ENCODE assay signal across 24 mouse cellular contexts in genomic region chr11:70265819-70266218, GRCm38 (mm10). TPM values are rescaled to one million over a fixed set of nuclear protein-coding genes. Genes with fewer than 3 reads are reported as not detected.
DNase-seq lines count a peak whose midpoint lies in the region; ATAC-seq and TF ChIP-seq lines count a peak whose summit lies in the region.
"Had no signal": no experiment of that assay in that cellular context is flagged by ENCODE, and none has a peak within 500 bp of the region (broad histone marks: within the 10 kb centered on the region; RNA-seq: fewer than 3 reads in every experiment).

No protein-coding gene starts in this region.

- no peaks in the 10 kb centered on the region for H3K9me3 ChIP-seq in heart, postnatal 0 days (replicated peaks; ENCODE audit: control insufficient read depth, low read length)
- no peaks in the 10 kb centered on the region for H3K9me3 ChIP-seq in embryonic facial prominence, embryonic 15.5 days (replicated peaks)
- no peaks in the 10 kb centered on the region for H3K9me3 ChIP-seq in stomach, postnatal 0 days (ENCODE audit: control insufficient read depth, low read length)
- H3K9me3 ChIP-seq: embryonic facial prominence, embryonic 12.5 days; forebrain, embryonic 12.5 days; hindbrain, embryonic 12.5 days; intestine, embryonic 15.5 days; limb, embryonic 13.5 days; liver, embryonic 13.5 days had no signal

- no peak for TF ChIP-seq POLR2A in heart, adult 2 months (IDR thresholded peaks at IDR 0.05; ENCODE audit: insufficient read depth, low read depth, low read length)

- H3K27me3 ChIP-seq in heart, adult 2 months (ENCODE audit: control insufficient read depth, insufficient read depth, low read length): no peaks in the 10 kb centered on the region
- no peaks in the 10 kb centered on the region for H3K27me3 ChIP-seq in heart, postnatal 0 days (ENCODE audit: control insufficient read depth, insufficient read depth, low read length)
- no peaks in the 10 kb centered on the region for H3K27me3 ChIP-seq in embryonic facial prominence, embryonic 15.5 days
- no peaks in the 10 kb centered on the region for H3K27me3 ChIP-seq in stomach, postnatal 0 days (ENCODE audit: control insufficient read depth, insufficient read depth, low read length)
- H3K27me3 ChIP-seq: embryonic facial prominence, embryonic 12.5 days; intestine, embryonic 15.5 days; limb, embryonic 13.5 days; liver, embryonic 13.5 days had no signal

- WGBS in heart, adult 2 months: 55% methylated on average over 4 of the region's 4 CpGs
- 46% methylated on average over 4 of the region's 4 CpGs for WGBS in heart, postnatal 0 days
- 58% methylated on average over 4 of the region's 4 CpGs for WGBS in embryonic facial prominence, embryonic 15.5 days
- 49% methylated on average over 4 of the region's 4 CpGs for WGBS in stomach, postnatal 0 days

- peaks cover 9% of the 10 kb centered on the region for H3K4me1 ChIP-seq in heart, adult 2 months (ENCODE audit: control insufficient read depth, insufficient read depth, low read length)
- peaks cover 17% of the 10 kb centered on the region for H3K4me1 ChIP-seq in heart, postnatal 0 days (ENCODE audit: control insufficient read depth, insufficient read depth)
- 0 out of 2 replicates have a peak, but pooled peaks cover 3% of the 10 kb centered on the region for H3K4me1 ChIP-seq in embryonic facial prominence, embryonic 15.5 days
- H3K4me1 ChIP-seq in stomach, postnatal 0 days (replicated peaks; ENCODE audit: control insufficient read depth, insufficient read depth): no peaks in the 10 kb centered on the region
- H3K4me1 ChIP-seq: embryonic facial prominence, embryonic 12.5 days; forebrain, embryonic 12.5 days; hindbrain, embryonic 12.5 days; intestine, embryonic 15.5 days; liver, embryonic 13.5 days had no signal

- intact Hi-C loops in heart, adult 2 months (cut with DNase I): no loop called here

- H3K36me3 ChIP-seq in heart, adult 2 months (ENCODE audit: control insufficient read depth, insufficient read depth, low read length): no peaks in the 10 kb centered on the region
- no peaks in the 10 kb centered on the region for H3K36me3 ChIP-seq in heart, postnatal 0 days (replicated peaks; ENCODE audit: control insufficient read depth, insufficient read depth, low read length)
- no peaks in the 10 kb centered on the region for H3K36me3 ChIP-seq in embryonic facial prominence, embryonic 15.5 days
- no peaks in the 10 kb centered on the region for H3K36me3 ChIP-seq in stomach, postnatal 0 days (ENCODE audit: control insufficient read depth, insufficient read depth, low read length)
- H3K36me3 ChIP-seq: embryonic facial prominence, embryonic 12.5 days; forebrain, embryonic 12.5 days; hindbrain, embryonic 12.5 days; intestine, embryonic 15.5 days; limb, embryonic 13.5 days; liver, embryonic 13.5 days had no signal

- no peak for TF ChIP-seq EP300 in heart, adult 2 months (IDR thresholded peaks at IDR 0.05; ENCODE audit: insufficient read depth, low read depth, low read length)
- no peak for TF ChIP-seq EP300 in heart, postnatal 0 days (IDR thresholded peaks at IDR 0.05; ENCODE audit: low read depth)
- peak; percentile 34 for TF ChIP-seq EP300 in stomach, postnatal 0 days (optimal IDR thresholded peaks at IDR 0.05)

- no peak for DNase-seq in heart, adult 2 months
- DNase-seq in heart, postnatal 4 days: no peak
- DNase-seq in heart, postnatal 0 days (ENCODE audit: low spot score): no peak
- no peak for DNase-seq in heart, adult 18-20 months
- DNase-seq in stomach, postnatal 0 days (ENCODE audit: low spot score): no peak
- no peak for DNase-seq in lung, postnatal 14 days
- DNase-seq: cerebellum, adult 8-10 months; forebrain, postnatal 0 days; liver, embryonic 13.5 days; midbrain, embryonic 14.5 days; right cerebral cortex, postnatal 25 days had no signal

- H3K4me3 ChIP-seq in heart, adult 2 months: no peak overlapping the region
- no peak overlapping the region for H3K4me3 ChIP-seq in heart, postnatal 0 days (ENCODE audit: low read depth, low read length)
- no peak overlapping the region for H3K4me3 ChIP-seq in embryonic facial prominence, embryonic 15.5 days (replicated peaks)
- H3K4me3 ChIP-seq in stomach, postnatal 0 days (ENCODE audit: low read depth, low read length): no peak overlapping the region
- H3K4me3 ChIP-seq: embryonic facial prominence, embryonic 12.5 days; forebrain, embryonic 12.5 days; hindbrain, embryonic 12.5 days; intestine, embryonic 15.5 days; layer of hippocampus, adult 2 months; left cerebral cortex, adult 2 months; limb, embryonic 13.5 days; liver, embryonic 13.5 days had no signal

- ATAC-seq in heart, postnatal 0 days (ENCODE audit: insufficient read depth, low read depth): no peak
- no peak for ATAC-seq in embryonic facial prominence, embryonic 15.5 days (ENCODE audit: insufficient number of reproducible peaks, low FRiP score, low TSS enrichment, low read depth)
- ATAC-seq in stomach, postnatal 0 days (ENCODE audit: low FRiP score, low TSS enrichment): no peak
- ATAC-seq: forebrain, postnatal 0 days; hindbrain, postnatal 0 days; intestine, embryonic 15.5 days; Patski had no signal

- H3K79me2 ChIP-seq in heart, adult 2 months (replicated peaks; ENCODE audit: control insufficient read depth, insufficient read depth, low read length): no peaks in the 10 kb centered on the region

- no peak overlapping the region for H3K4me2 ChIP-seq in heart, postnatal 0 days (ENCODE audit: low read depth, low read length)
- no peak overlapping the region for H3K4me2 ChIP-seq in embryonic facial prominence, embryonic 15.5 days (replicated peaks)
- no peak overlapping the region for H3K4me2 ChIP-seq in stomach, postnatal 0 days (replicated peaks; ENCODE audit: low read depth)
- H3K4me2 ChIP-seq: embryonic facial prominence, embryonic 12.5 days; forebrain, embryonic 12.5 days; hindbrain, embryonic 12.5 days; intestine, embryonic 15.5 days; limb, embryonic 13.5 days; liver, embryonic 13.5 days had no signal

- no peak overlapping the region for H3K9ac ChIP-seq in heart, adult 2 months (ENCODE audit: low read depth, low read length)
- H3K9ac ChIP-seq in heart, postnatal 0 days (replicated peaks; ENCODE audit: low read depth, low read length): no peak overlapping the region
- no peak overlapping the region for H3K9ac ChIP-seq in embryonic facial prominence, embryonic 15.5 days
- no peak overlapping the region for H3K9ac ChIP-seq in stomach, postnatal 0 days (ENCODE audit: low read length)
- H3K9ac ChIP-seq: embryonic facial prominence, embryonic 12.5 days; forebrain, embryonic 12.5 days; forebrain, postnatal 0 days; hindbrain, embryonic 12.5 days; intestine, embryonic 15.5 days; limb, embryonic 13.5 days; liver, embryonic 13.5 days had no signal

- TF ChIP-seq CTCF in heart, adult 2 months (IDR thresholded peaks at IDR 0.05): no peak
- no peak for TF ChIP-seq CTCF in heart, postnatal 0 days (IDR thresholded peaks at IDR 0.05; ENCODE audit: low read depth)
- TF ChIP-seq CTCF in stomach, postnatal 0 days (IDR thresholded peaks at IDR 0.05; ENCODE audit: low read depth): no peak

- peak overlapping the region; percentile 63 for H3K27ac ChIP-seq in heart, adult 2 months
- H3K27ac ChIP-seq in heart, postnatal 0 days (ENCODE audit: low read depth): peak overlapping the region; percentile 67
- peak overlapping the region; percentile 80 for H3K27ac ChIP-seq in embryonic facial prominence, embryonic 15.5 days (replicated peaks)
- H3K27ac ChIP-seq in stomach, postnatal 0 days (replicated peaks): peak overlapping the region; percentile 49
- H3K27ac ChIP-seq: embryonic facial prominence, embryonic 12.5 days; forebrain, embryonic 12.5 days; hindbrain, embryonic 12.5 days; hindbrain, postnatal 0 days; intestine, embryonic 15.5 days; layer of hippocampus, adult 2 months; left cerebral cortex, adult 2 months; limb, embryonic 13.5 days; liver, embryonic 13.5 days had no signal

RNA-seq across cellular contexts. Expression of gene Alox12, which starts 10.7 kb away (rescaled TPM):
- 1 to 10 TPM; 2.8 to 6.0 TPM for total RNA-seq in heart, adult 2 months (2021)
- 6.2 and 7.2 TPM in 2 replicates for polyA plus RNA-seq in heart, adult 2 months (2012; rRNA removed)
- total RNA-seq in heart, postnatal 4 days (2021): 1 to 10 TPM; 2.8 to 3.0 TPM
- 1.4 and 2.5 TPM in 2 replicates for total RNA-seq in heart, postnatal 0 days (2014; rRNA removed; ENCODE audit: low replicate concordance)
- 2.3 TPM in 2 replicates for polyA plus RNA-seq in heart, postnatal 0 days (2015; fragmentation: Nextera tagmentation; extraction: Ambion mirVana)
- 1 to 10 TPM; 1.6 to 1.9 TPM for total RNA-seq in heart, adult 18-20 months (2021)
- polyA plus RNA-seq in embryonic facial prominence, embryonic 15.5 days (2015; fragmentation: Nextera tagmentation; extraction: Ambion mirVana): 15.4 and 17.6 TPM in 2 replicates
- polyA plus RNA-seq in stomach, postnatal 0 days (2015; fragmentation: Nextera tagmentation; extraction: Ambion mirVana): 13.8 and 16.5 TPM in 2 replicates
- total RNA-seq: granulocyte monocyte progenitor cell, adult 5-6 weeks; MEL had no signal

RNA-seq across cellular contexts. Expression of gene Rnasek, which starts 26.2 kb away (rescaled TPM):
- 100 to 1,000 TPM in 1 of 2 experiments, 10 to 100 TPM in 1; 95.4 to 103 TPM for total RNA-seq in heart, adult 2 months (2021)
- polyA plus RNA-seq in heart, adult 2 months (2012; rRNA removed): 130 and 166 TPM in 2 replicates
- total RNA-seq in heart, postnatal 4 days (2021): 10 to 100 TPM; 95.8 to 96.1 TPM
- 13.1 and 75.0 TPM in 2 replicates for total RNA-seq in heart, postnatal 0 days (2014; rRNA removed; ENCODE audit: low replicate concordance)
- polyA plus RNA-seq in heart, postnatal 0 days (2015; fragmentation: Nextera tagmentation; extraction: Ambion mirVana): 311 and 336 TPM in 2 replicates
- total RNA-seq in heart, adult 18-20 months (2021): 100 to 1,000 TPM in 1 of 2 experiments, 10 to 100 TPM in 1; 97.8 to 102 TPM
- polyA plus RNA-seq in embryonic facial prominence, embryonic 15.5 days (2015; fragmentation: Nextera tagmentation; extraction: Ambion mirVana): 231 and 240 TPM in 2 replicates
- 317 and 326 TPM in 2 replicates for polyA plus RNA-seq in stomach, postnatal 0 days (2015; fragmentation: Nextera tagmentation; extraction: Ambion mirVana)

RNA-seq across cellular contexts. Expression of gene Gm21988, which starts 26.2 kb away (rescaled TPM):
- total RNA-seq in heart, adult 2 months (2021): 1 to 10 TPM; 2.0 to 3.4 TPM
- 5.0 and 5.5 TPM in 2 replicates for polyA plus RNA-seq in heart, adult 2 months (2012; rRNA removed)
- total RNA-seq in heart, postnatal 4 days (2021): 1 to 10 TPM; 2.4 to 2.6 TPM
- total RNA-seq in heart, postnatal 0 days (2014; rRNA removed; ENCODE audit: low replicate concordance): 6.8 and 15.2 TPM in 2 replicates
- polyA plus RNA-seq in heart, postnatal 0 days (2015; fragmentation: Nextera tagmentation; extraction: Ambion mirVana): 7.5 and 8.6 TPM in 2 replicates
- total RNA-seq in heart, adult 18-20 months (2021): 1 to 10 TPM; 2.7 TPM
- 9.5 and 12.0 TPM in 2 replicates for polyA plus RNA-seq in embryonic facial prominence, embryonic 15.5 days (2015; fragmentation: Nextera tagmentation; extraction: Ambion mirVana)
- 7.5 and 10.1 TPM in 2 replicates for polyA plus RNA-seq in stomach, postnatal 0 days (2015; fragmentation: Nextera tagmentation; extraction: Ambion mirVana)
- total RNA-seq: monocyte, adult 5-6 weeks had no signal

RNA-seq across cellular contexts. Expression of gene 0610010K14Rik, which starts 28.1 kb away (rescaled TPM):
- 10 to 100 TPM; 30.7 to 34.5 TPM for total RNA-seq in heart, adult 2 months (2021)
- 38.9 and 48.1 TPM in 2 replicates for polyA plus RNA-seq in heart, adult 2 months (2012; rRNA removed)
- total RNA-seq in heart, postnatal 4 days (2021): 10 to 100 TPM; 72.3 to 79.4 TPM
- 47.7 and 60.5 TPM in 2 replicates for total RNA-seq in heart, postnatal 0 days (2014; rRNA removed; ENCODE audit: low replicate concordance)
- polyA plus RNA-seq in heart, postnatal 0 days (2015; fragmentation: Nextera tagmentation; extraction: Ambion mirVana): 96.5 and 102 TPM in 2 replicates
- total RNA-seq in heart, adult 18-20 months (2021): 10 to 100 TPM; 29.1 to 30.6 TPM
- 157 and 177 TPM in 2 replicates for polyA plus RNA-seq in embryonic facial prominence, embryonic 15.5 days (2015; fragmentation: Nextera tagmentation; extraction: Ambion mirVana)
- 81.0 and 83.6 TPM in 2 replicates for polyA plus RNA-seq in stomach, postnatal 0 days (2015; fragmentation: Nextera tagmentation; extraction: Ambion mirVana)

RNA-seq across cellular contexts. Expression of gene Bcl6b, which starts 36.2 kb away (rescaled TPM):
- 10 to 100 TPM in 1 of 2 experiments, 1 to 10 TPM in 1; 9.1 to 13.7 TPM for total RNA-seq in heart, adult 2 months (2021)
- 18.9 and 21.0 TPM in 2 replicates for polyA plus RNA-seq in heart, adult 2 months (2012; rRNA removed)
- total RNA-seq in heart, postnatal 4 days (2021): 10 to 100 TPM; 47.0 to 53.6 TPM
- total RNA-seq in heart, postnatal 0 days (2014; rRNA removed; ENCODE audit: low replicate concordance): 12.8 and 44.1 TPM in 2 replicates
- 16.8 and 18.9 TPM in 2 replicates for polyA plus RNA-seq in heart, postnatal 0 days (2015; fragmentation: Nextera tagmentation; extraction: Ambion mirVana)
- 10 to 100 TPM in 1 of 2 experiments, 1 to 10 TPM in 1; 5.5 to 15.5 TPM for total RNA-seq in heart, adult 18-20 months (2021)
- 11.9 and 12.4 TPM in 2 replicates for polyA plus RNA-seq in embryonic facial prominence, embryonic 15.5 days (2015; fragmentation: Nextera tagmentation; extraction: Ambion mirVana)
- polyA plus RNA-seq in stomach, postnatal 0 days (2015; fragmentation: Nextera tagmentation; extraction: Ambion mirVana): 3.2 and 3.6 TPM in 2 replicates
- total RNA-seq: granulocyte monocyte progenitor cell, adult 5-6 weeks; MEL; monocyte, adult 5-6 weeks had no signal
- polyA plus RNA-seq: Patski had no signal
